Mouse (Mus musculus): ENCODE results near the gene Dok5.
A peak's percentile ranks its signal among the peaks of the same experiment; 100 is the strongest.

The Dok5 gene

DNA sequence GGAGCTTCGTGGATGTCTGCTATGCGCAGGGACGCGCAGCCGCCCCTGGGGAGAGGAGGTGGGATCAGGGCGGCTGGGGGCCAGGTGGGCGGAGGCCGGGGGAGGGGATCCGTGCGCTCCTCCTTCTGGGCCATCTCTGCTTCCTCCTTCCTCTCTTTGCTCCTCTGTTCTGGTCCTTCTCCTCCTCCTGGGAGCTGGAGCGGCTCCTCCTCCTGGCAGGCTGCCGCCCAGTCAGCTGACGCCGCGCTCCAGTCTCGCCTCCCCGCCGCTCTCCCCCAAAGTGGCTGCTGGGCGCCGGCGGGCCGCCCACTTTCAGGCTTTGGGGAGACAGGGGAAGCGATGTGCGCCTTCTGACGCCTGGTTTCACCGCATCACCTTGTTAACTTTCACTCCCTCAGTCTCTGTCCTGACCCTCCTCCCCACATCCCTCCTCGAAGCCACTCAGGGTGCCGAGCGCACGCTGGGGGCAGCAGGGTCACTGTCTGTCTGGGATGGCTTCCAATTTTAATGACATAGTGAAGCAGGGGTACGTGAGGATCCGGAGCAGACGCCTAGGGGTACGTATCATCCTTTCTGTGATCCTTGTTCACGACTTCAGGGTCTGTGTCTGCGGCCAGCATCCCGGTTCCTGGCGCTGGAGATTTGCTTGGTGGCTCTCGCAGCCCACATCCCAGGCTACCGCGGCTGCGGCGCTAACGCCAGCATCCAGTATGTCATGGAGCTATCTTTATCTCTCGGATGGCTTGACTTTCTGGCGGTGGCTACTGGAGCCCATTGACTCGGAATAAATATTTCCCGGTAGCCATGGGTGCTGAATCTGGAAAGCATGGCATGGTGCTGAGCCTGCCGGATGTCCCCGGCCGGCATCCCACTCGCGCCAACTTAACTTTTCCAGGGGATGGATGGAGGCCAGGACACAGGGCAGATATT, at the start of gene Dok5:
Gene Dok5, plus strand, starts transcription at position 176 of the 930 bp plus-strand sequence.
- DNase-seq (ENCODE audit: low spot score) = peak; percentile 79

DNA sequence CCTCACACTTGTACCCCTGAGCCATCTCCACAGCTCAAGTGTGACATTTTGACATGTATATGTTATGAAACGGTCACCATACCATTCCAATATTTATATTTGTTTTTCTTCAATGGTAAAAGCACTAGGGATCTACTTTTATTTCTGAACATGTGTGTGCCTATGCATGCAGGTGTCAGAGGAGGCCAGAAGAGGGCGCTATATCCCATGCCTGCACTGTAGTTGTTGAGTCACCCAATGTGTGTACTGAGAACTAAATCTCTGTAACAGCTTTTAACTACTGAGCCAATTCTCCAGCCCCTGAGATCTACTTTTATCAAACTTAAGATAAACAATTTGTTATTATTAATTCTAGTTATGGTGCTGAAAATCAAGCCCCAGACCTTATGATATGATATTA, 48.2 kb upstream of the Dok5 start:
- DNase-seq (ENCODE audit: low spot score) = no peak

DNA sequence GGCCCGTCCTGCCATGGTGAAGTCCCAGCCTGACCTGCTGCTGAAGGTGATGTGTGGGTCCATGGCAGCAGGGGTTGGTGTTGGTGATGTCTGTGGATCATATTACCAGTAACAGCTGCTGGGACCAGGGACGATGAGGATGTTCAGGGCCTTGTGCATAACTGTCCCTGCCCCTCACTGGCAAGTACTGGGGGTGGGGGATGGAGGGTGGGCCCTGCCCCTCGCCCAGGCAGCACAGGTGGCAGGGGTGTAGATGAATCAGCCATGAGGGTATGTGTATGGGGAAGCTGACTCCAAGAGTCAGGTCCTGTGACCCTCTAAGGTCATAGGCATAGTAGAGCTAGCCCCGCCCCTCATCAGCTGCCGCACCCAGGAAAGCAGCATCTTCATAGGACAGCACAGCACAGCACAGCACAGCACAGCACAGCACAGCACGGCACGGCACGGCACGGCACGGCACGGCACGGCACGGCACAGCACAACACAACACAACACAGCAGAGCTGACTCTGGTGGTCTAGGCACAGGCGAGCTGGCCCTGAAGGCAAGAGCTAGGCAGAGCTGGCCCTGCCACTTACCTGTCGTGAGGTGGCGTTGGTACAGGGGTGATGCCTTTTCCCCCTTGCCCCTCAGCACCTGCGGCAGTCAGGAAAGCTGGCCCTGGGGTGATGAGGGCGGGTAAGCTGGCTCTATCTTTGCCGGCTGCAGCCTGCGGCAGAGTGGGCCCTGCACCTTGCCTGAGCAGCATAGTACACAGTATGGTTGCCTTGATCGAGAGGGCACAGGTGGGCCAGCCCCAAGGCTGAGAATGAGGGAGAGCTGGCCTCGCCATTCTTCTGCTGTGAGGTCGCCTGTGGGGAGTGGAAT, 36.3 kb upstream of the Dok5 start:
- no peak for DNase-seq (ENCODE audit: low spot score)

DNA sequence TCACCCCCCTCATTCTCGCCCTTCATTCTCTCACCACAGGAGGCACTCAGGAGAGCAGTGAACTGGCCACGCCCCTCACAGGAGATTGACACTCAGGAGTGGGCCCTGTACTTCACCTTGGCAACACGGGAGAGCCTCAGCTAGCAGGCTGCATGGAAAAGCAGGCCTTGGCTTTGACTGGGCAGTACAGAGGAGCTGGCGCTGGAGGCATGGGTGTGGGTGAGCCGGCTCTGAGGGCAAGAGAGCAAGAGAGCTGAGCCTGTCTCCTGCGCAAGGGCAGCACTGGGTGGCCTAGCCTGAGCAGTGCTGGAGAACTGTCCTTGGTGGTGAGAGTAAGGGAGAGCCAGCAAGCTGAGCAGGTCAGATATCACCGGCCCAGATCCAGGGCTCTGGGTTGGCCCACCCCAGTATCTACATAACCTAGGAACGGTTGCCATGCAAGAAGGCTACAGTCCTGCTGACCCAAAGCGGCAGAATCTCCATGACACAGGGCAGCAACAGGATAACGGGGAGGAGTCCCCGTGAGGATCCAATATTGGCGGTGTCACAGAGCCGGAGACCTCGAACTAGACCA, 35.6 kb upstream of the Dok5 start:
- no peak for DNase-seq (ENCODE audit: low spot score)

DNA sequence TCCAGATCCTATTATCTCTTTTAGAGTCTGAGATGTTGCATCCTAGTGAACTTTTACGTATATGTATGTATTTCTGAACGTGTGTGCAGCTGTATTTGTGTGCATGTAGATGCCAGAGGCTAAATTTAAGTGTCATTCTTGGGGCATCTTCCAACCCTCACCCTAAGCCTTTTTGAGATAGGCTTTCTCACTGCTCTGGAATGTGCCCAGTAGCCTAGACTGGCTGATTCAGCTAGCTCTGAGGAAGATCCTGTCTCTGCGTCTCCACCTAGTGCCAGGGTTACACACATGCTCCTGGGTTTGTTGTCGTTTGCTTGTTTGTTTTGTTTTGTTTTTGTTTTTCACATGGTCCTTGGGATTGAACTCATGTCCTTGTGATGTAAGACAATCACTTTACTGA, 31.1 kb upstream of the Dok5 start:
- no peak for DNase-seq (ENCODE audit: low spot score)

DNA sequence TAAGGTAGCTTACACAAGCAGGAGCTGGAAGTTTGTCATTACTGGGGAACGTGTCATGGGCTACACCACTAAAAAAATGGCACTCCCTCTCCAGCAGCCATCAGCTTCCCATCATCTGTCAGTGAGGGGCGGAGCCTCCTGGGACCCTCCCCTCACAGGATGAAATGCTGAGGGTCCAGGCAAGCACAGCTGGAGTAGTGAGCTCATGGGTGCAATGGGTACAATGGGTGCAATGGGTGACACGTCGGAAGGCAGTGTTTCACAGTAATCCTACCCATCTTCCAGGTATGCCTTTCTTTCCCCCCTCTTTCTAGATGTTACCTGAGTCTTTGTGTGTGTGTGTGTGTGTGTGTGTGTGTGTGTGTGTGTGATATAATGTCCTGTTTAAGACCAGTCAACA, 25.1 kb upstream of the Dok5 start:
- DNase-seq (ENCODE audit: low spot score) = no peak

DNA sequence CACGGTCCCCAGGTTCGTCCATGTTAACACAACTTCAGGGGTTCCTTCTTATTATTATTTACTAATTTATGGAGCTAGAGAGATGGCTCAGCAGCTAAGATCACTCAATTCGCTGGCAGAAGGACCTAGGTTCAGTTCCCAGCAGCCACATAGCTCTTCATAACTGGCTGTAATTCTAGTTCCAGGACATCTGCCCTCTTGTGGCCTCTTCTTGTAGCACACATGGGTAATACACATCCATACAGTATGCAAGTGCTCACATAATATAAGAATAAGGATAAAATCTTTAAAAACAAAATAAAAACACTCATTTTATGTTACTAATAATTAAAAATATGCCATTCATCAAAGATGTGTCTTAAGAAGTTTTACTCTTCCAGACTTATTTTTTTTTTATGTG, 23.9 kb upstream of the Dok5 start:
- DNase-seq (ENCODE audit: low spot score) = no peak

DNA sequence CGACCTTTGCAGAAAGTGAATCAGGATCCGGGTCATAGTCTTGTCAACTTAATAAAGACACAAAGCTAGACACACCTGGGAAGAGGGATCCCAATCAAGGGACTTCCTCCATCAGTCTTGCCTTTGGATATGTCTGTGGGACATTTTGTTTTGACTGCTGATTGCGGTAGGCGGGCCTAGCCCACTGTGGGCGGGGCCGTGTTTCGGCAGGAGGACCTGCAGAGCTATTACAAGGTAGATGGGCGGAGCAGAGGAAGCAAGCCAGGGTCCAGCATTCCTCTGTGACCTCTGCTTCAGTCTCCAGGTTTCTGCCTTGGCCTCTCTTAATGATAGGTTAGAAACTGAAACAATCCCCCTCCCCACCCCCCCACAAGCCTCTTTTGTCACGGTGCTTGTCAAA, 22.7 kb upstream of the Dok5 start:
- DNase-seq (ENCODE audit: low spot score) = no peak

DNA sequence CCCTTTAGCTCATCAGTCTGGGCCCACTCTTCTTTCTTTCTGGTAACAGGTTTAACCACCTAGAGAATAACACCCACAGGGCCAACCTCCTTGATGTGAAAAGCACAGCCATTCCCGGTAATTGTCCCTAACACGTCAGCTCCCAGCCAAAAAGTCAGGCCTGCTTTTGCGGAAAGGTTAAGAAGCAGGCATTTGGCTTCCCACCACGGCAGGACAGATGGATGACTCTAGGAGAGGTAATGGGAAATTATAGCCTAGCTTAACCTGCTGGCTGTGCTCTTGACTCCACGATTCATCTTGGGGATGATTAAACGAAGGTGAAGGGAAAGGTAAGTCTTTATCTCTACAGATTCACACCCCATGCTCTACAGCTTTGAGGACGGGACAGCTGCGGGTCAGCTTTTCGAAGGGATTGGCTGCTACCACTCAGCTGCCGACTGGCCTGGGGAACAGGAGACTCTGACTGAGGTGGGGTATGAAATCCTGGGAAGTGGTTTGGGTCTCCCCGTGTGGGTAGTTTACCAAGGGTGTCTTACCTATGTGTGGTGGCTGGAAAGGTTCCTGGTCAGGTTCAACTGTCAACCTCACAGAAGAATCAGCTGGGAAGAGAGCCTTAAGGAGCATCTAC, 18.8 kb upstream of the Dok5 start:
- no peak for DNase-seq (ENCODE audit: low spot score)

DNA sequence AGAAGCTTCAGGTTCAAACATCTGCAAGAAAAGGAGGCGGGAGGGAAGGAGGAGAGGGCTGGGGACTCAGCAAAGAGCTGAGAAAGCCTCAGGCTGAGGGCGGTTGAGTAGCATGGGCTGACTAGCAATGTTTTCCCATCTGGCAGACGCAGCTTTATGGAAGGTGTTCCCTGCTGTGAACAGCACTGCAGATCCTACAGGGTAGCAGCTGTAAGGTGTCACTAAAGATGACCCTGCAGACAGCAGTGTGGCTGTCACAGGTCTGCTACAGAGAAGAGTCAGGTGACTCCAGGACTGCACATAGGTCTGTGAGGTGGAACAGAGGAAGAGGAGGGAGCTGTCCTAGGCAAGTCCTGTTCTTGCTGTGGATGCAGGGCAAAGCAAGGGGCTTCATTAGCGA, 11.2 kb upstream of the Dok5 start:
- no peak for DNase-seq (ENCODE audit: low spot score)

DNA sequence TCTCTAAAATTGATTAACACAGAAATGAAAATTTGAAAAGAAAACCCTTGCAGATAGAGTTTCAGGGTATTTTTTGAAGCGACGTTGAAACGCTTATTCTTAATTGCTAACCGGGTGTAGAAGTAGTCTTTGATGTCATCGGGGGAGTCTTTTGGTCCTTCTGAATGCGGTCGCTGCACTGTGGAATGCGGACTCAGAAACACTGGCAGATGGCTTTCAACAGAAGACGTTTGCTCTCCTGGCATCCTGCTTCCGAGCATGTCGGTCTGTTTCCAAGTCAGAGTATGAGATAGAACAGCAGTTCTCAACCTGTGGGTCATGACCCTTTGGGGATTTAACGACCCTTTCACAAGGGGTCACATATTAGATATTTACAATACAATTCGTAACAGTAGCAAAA, 7.5 kb upstream of the Dok5 start:
- no peak for DNase-seq (ENCODE audit: low spot score)

DNA sequence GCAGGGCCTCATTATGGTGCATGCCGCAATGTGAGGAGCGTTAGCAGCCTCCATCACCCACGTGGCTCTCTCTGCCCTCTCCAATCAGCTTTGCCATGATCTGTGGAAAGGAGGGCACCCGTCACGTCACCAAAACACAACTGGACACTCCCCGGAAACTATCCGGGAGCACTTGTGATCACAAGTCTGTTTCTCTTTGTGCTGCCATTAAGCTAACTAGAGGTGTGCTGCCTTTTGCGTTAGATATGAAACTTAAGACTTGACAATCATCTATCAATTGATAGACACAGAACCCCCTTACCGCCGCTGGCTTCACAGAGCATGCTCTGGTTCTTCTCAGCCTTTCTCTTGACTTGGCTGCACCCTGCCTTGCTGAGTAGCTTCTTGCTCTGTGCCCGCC, 6.9 kb upstream of the Dok5 start:
- no peak for DNase-seq (ENCODE audit: low spot score)

DNA sequence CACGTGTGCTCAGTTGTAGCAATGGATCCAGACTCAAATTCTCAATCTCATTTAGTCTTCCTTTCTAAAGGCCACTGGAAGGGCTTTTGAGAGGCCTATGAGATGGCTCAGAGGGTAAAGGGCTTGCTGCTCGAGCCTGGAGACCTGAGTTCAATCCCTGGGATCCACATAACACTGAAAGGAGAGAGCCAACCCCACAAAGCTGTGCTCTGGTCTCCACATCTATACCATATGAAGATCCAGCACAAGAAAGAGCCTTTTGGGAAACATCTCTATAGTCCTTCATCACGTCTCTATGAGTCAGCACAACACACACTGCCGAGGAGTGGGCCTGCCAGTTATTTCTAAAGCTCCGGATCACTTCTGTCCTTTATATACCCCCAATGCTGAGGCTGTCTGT, 5.8 kb upstream of the Dok5 start:
- DNase-seq (ENCODE audit: low spot score) = peak; percentile 21

DNA sequence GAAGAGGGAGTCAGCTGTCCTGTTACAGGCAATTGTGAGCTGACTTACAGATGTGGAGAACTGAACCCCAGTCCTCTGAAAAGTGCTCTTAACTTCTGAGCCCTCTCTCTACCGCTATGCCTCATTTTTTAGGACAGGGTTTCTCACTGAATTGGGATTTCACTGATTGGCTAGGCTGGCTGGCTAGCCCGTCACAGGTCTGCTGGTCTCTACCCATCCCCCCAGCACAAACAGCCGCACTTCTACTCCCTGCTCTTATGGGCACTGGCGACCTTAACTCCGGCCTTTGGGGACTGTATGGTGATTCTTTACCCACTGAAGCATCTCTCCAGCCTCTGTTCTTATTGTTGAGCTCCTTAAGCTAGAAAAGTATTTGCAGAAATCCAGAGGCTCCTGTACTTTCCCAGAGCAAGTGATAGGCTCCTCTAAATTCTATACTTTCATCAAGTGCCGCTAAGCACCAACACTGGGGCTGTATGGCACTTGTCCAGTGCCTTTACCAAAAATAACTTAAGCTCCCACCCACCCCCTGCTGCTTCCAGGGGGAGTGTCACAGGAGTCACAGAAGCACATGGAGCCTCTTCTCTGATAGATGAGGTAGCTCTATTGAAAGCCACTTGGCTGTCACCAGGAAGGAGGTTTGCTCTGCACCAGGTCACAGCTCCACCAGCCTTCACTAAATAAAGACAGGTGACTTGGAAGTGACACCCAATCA, 4.5 kb upstream of the Dok5 start:
- no peak for DNase-seq (ENCODE audit: low spot score)

DNA sequence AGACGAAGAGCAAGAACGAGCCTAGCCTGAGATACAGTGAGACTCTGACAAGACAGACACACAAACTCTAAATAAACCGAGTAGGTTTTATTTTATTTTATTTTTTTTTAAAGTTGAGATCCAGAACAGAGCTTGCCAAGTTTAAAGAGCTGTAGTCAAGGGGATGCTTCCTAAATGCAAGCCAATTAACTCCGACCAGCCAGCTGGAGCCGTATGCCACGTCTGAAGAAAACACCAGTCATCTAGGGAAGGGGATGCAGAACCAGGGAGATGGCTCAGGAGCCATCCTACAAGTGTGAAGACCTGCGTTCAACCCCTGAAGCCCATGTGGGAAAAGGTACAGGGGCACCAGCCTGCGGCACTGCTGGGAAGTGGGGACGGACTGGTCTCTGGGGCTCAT, 2.7 kb upstream of the Dok5 start:
- no peak for DNase-seq (ENCODE audit: low spot score)

DNA sequence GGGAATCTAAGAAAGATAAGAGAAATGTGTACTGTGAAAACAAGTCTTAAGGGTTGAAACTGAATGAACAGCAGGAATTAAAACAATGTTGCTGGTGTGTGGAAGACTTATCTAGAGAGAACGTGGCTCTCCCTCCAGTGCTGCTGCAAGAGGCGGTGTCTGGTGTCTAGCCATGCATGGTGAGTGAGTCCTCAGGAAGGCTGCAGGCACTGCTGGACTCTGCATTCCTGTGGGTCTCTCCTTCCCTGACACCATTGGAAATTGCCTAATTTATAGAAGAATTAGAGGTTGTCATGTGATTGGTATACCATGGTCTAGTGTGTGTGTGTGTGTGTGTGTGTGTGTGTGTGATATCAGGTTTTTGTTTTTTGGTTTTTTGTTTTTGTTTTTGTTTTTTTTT, 1.9 kb upstream of the Dok5 start:
- no peak for DNase-seq (ENCODE audit: low spot score)

DNA sequence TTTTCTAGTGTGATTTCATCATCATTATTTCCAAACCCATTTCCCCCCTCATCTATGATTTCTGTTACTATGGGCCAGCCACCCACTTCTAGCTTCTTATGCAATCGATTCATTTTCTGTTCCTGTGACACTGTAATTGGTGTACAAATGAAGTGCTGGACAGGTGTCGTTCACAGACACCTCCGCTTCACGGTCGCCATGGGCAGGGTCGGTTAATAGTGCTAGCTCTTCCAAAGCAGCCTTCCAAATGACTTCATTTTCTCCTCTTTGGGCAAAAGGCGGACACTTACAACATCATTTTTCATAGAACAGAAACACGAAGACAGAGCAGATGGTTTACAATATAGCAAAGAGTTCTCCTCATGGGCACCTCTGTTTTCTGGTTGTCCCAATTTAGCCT, 1.5 kb upstream of the Dok5 start:
- DNase-seq (ENCODE audit: low spot score) = no peak

DNA sequence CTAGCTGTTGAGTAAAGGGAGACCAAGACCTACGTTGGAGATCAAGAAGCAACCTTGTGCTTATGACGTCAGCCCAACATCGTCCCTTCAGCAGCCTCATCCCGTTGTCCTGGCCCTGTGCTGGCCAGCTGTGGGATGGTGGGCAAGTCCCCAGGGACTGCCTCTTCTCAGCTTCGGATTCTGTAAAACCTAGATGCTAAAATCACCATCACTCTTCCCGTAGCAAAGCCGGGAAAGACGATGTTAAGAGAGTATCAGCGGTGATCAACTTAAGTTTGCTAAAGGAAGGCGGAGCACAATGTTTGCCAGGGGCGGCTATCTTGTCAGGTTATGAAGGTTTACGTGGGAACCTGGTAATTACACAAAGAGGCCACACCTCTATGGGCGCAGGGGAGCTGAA, 826 bp upstream of the Dok5 start:
- no peak for DNase-seq (ENCODE audit: low spot score)

DNA sequence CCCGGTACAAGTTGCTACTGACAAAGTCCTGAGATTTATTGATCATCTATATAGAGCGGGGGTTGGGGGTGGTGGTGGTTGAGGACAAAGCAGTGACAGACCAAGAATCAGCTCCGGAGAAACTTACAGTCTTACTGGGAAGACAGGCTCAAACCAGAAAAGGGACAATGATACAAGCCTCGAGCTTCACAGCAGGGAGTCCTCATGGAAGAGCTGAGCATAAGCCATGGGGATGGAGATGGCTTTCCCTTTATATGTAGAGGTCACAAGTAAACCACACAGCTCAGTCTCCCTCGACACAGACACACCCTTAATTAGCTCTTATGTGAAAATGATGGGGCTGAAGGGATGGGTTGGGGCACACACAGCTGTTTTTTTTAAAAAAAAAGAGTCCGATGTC, 402 bp upstream of the Dok5 start:
- DNase-seq (ENCODE audit: low spot score) = no peak

DNA sequence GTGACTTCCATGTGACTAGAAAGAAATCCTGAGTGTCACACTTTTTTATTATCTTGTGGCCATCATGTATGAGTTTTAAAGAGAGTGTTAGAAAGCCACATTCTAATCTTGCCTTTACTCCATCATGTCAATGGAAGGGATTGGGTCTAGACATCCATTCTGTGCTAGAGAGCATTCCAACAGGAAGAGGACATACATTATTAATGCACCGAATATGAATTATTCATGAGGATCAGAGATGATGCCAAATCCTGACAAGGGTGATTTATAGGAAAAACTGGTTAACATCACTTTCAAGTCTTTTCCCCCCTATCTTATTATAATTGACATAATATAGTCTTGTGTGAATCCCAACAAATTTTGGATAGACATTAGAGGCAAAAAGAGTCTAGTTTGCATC, 2.1 kb downstream of the Dok5 start:
- no peak for DNase-seq (ENCODE audit: low spot score)

DNA sequence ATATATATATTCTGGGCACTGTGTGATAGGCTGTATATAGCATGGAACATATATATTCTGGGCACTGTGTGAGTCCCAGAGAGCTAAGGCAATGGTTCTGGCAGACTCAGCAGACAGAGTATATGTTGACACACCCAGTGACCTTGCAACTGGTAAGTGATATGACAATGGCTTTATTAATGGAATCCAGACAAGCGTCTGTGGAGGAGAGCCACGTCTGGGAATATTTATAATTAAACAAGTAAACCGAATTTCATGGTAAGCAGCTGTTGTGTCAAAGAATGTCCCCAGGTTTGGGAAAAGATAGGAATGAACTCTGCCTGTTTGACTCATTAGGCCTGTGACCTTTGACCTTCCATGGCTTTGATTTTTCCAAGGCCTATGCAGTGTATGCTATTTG, 2.8 kb downstream of the Dok5 start:
- no peak for DNase-seq (ENCODE audit: low spot score)

DNA sequence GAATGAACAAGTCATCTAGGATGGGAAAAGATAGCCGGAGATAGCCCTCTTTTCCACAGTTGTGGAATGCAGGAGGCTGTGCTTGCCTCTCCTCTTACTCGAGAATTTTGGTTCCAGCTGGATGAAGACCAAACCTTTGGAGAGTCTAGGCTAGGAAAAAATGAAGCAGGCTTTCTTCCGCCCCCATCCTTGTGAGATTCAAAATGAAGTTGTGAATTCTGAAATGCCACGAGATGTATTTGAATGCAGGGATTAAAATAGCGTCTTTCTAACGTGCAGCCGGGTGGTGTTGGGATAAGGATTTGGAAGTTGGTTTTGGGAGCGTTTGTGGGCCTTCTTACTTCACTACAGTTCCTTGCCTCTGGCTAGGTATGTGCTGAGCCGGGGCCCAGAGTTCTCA, 6.8 kb downstream of the Dok5 start:
- DNase-seq (ENCODE audit: low spot score) = no peak

All from testis, postnatal 10 days (tissue).